8 mouse cellular contexts compared by ENCODE assay signal in genomic region chr10:80939671-80940070, GRCm38 (mm10). TPM values are rescaled to one million over a fixed set of nuclear protein-coding genes. Genes with fewer than 3 reads are reported as not detected.
DNase-seq lines count a peak whose midpoint lies in the region; ATAC-seq and TF ChIP-seq lines count a peak whose summit lies in the region.

No protein-coding gene starts in this region.

- peak overlapping the region; percentile 84 for H3K4me2 ChIP-seq in forebrain, embryonic 11.5 days (ENCODE audit: low read depth, low read length, severe bottlenecking)
- H3K4me2 ChIP-seq in heart, embryonic 16.5 days (ENCODE audit: low read depth, low read length): peak overlapping the region; percentile 75
- H3K4me2 ChIP-seq in liver, embryonic 15.5 days: peak overlapping the region; percentile 76
- peak overlapping the region; percentile 47 for H3K4me2 ChIP-seq in neural tube, embryonic 11.5 days (ENCODE audit: low read depth)
- peak overlapping the region; percentile 59 for H3K4me2 ChIP-seq in stomach, postnatal 0 days (replicated peaks; ENCODE audit: low read depth)

- no peaks in the 10 kb centered on the region for H3K36me3 ChIP-seq in E14TG2a.4 (ENCODE audit: insufficient read depth, low read length)
- H3K36me3 ChIP-seq in forebrain, embryonic 11.5 days (ENCODE audit: control insufficient read depth, insufficient read depth, low read length): no peaks in the 10 kb centered on the region
- no peaks in the 10 kb centered on the region for H3K36me3 ChIP-seq in heart, embryonic 16.5 days (ENCODE audit: control insufficient read depth, insufficient read depth)
- H3K36me3 ChIP-seq in liver, embryonic 15.5 days (replicated peaks): no peaks in the 10 kb centered on the region
- no peaks in the 10 kb centered on the region for H3K36me3 ChIP-seq in neural tube, embryonic 11.5 days (ENCODE audit: control insufficient read depth, insufficient read depth, low read length)
- no peaks in the 10 kb centered on the region for H3K36me3 ChIP-seq in stomach, postnatal 0 days (ENCODE audit: control insufficient read depth, insufficient read depth, low read length)

- peaks cover 22% of the 10 kb centered on the region for H3K27me3 ChIP-seq in E14TG2a.4 (ENCODE audit: insufficient read depth, low read length)
- H3K27me3 ChIP-seq in forebrain, embryonic 11.5 days (ENCODE audit: control insufficient read depth, insufficient read depth, low read length): peaks cover 34% of the 10 kb centered on the region
- H3K27me3 ChIP-seq in heart, embryonic 16.5 days (ENCODE audit: control insufficient read depth, insufficient read depth, low read length): no peaks in the 10 kb centered on the region
- H3K27me3 ChIP-seq in liver, embryonic 15.5 days: peaks cover 70% of the 10 kb centered on the region
- H3K27me3 ChIP-seq in neural tube, embryonic 11.5 days (ENCODE audit: control insufficient read depth, insufficient read depth, low read length): peaks cover 46% of the 10 kb centered on the region
- no peaks in the 10 kb centered on the region for H3K27me3 ChIP-seq in stomach, postnatal 0 days (ENCODE audit: control insufficient read depth, insufficient read depth, low read length)

- peak; percentile 65 for DNase-seq in c-Kit-positive CD71-negative TER-119-negative erythroid progenitor cells, embryonic 14.5 days (ENCODE audit: low read depth)
- DNase-seq in forebrain, embryonic 11.5 days (ENCODE audit: low spot score): peak; percentile 90
- DNase-seq in kidney, postnatal 25 days: peak; percentile 93
- peak; percentile 85 for DNase-seq in neural tube, embryonic 11.5 days (ENCODE audit: low spot score)
- peak; percentile 96 for DNase-seq in stomach, postnatal 0 days (ENCODE audit: low spot score)

- peak; percentile 33; the same call in 1 of the 2 replicates for ATAC-seq in forebrain, embryonic 11.5 days (replicated peaks; ENCODE audit: low FRiP score)
- ATAC-seq in heart, embryonic 16.5 days (replicated peaks; ENCODE audit: extremely low read depth, insufficient read depth, low FRiP score): peak; percentile 33; the same call in 1 of the 2 replicates
- ATAC-seq in liver, embryonic 15.5 days (ENCODE audit: insufficient read depth): peak; percentile 40; the same call in 1 of the 2 replicates
- peak; percentile 51 for ATAC-seq in neural tube, embryonic 11.5 days (ENCODE audit: insufficient read depth, low FRiP score, low TSS enrichment)
- ATAC-seq in stomach, postnatal 0 days (ENCODE audit: low FRiP score, low TSS enrichment): peak; percentile 52

- peak overlapping the region; percentile 55 for H3K9ac ChIP-seq in forebrain, embryonic 11.5 days (ENCODE audit: low read length)
- H3K9ac ChIP-seq in heart, embryonic 16.5 days (ENCODE audit: low read length): peak overlapping the region; percentile 68
- H3K9ac ChIP-seq in liver, embryonic 15.5 days: peak overlapping the region; percentile 35; the same call in 1 of the 2 replicates
- peak overlapping the region; percentile 8; the same call in 1 of the 2 replicates for H3K9ac ChIP-seq in neural tube, embryonic 11.5 days (ENCODE audit: low read length)
- peak overlapping the region; percentile 23 for H3K9ac ChIP-seq in stomach, postnatal 0 days (ENCODE audit: low read length)

- peaks cover 98% of the 10 kb centered on the region for H3K4me1 ChIP-seq in E14TG2a.4 (replicated peaks; ENCODE audit: low read depth, low read length)
- peaks cover 30% of the 10 kb centered on the region for H3K4me1 ChIP-seq in forebrain, embryonic 11.5 days (replicated peaks; ENCODE audit: control insufficient read depth, insufficient read depth, low read length)
- peaks cover 73% of the 10 kb centered on the region for H3K4me1 ChIP-seq in heart, embryonic 16.5 days (ENCODE audit: control insufficient read depth, insufficient read depth, low read length)
- peaks cover 73% of the 10 kb centered on the region for H3K4me1 ChIP-seq in liver, embryonic 15.5 days (replicated peaks)
- H3K4me1 ChIP-seq in neural tube, embryonic 11.5 days (ENCODE audit: control insufficient read depth, insufficient read depth, low read length): peaks cover 19% of the 10 kb centered on the region
- peaks cover 49% of the 10 kb centered on the region for H3K4me1 ChIP-seq in stomach, postnatal 0 days (replicated peaks; ENCODE audit: control insufficient read depth, insufficient read depth)

- TF ChIP-seq EP300 in stomach, postnatal 0 days (optimal IDR thresholded peaks at IDR 0.05): no peak

- no peak for TF ChIP-seq CTCF in E14TG2a.4 (conservative IDR thresholded peaks at IDR 0.05; ENCODE audit: low read length)
- TF ChIP-seq CTCF in stomach, postnatal 0 days (IDR thresholded peaks at IDR 0.05; ENCODE audit: low read depth): no peak

- 6% methylated on average over 28 of the region's 28 CpGs for WGBS in forebrain, embryonic 11.5 days
- 3% methylated on average over 28 of the region's 28 CpGs for WGBS in heart, embryonic 16.5 days
- 3% methylated on average over 28 of the region's 28 CpGs for WGBS in liver, embryonic 15.5 days (ENCODE audit: insufficient replicate concordance)
- WGBS in neural tube, embryonic 11.5 days: 8% methylated on average over 28 of the region's 28 CpGs
- 1% methylated on average over 28 of the region's 28 CpGs for WGBS in stomach, postnatal 0 days

- H3K9me3 ChIP-seq in E14TG2a.4 (ENCODE audit: low read length): no peaks in the 10 kb centered on the region
- H3K9me3 ChIP-seq in forebrain, embryonic 11.5 days (ENCODE audit: control insufficient read depth, low read length): no peaks in the 10 kb centered on the region
- H3K9me3 ChIP-seq in heart, embryonic 16.5 days (replicated peaks; ENCODE audit: control insufficient read depth, low read length): no peaks in the 10 kb centered on the region
- H3K9me3 ChIP-seq in liver, embryonic 15.5 days (replicated peaks): no peaks in the 10 kb centered on the region
- no peaks in the 10 kb centered on the region for H3K9me3 ChIP-seq in neural tube, embryonic 11.5 days (ENCODE audit: control insufficient read depth, low read length)
- H3K9me3 ChIP-seq in stomach, postnatal 0 days (ENCODE audit: control insufficient read depth, low read length): no peaks in the 10 kb centered on the region

- peak overlapping the region; percentile 70 for H3K4me3 ChIP-seq in E14TG2a.4 (replicated peaks; ENCODE audit: low read length)
- H3K4me3 ChIP-seq in forebrain, embryonic 11.5 days (ENCODE audit: low read depth, low read length): peak overlapping the region; percentile 36
- peak overlapping the region; percentile 48 for H3K4me3 ChIP-seq in heart, embryonic 16.5 days (ENCODE audit: low read length)
- peak overlapping the region; percentile 47 for H3K4me3 ChIP-seq in liver, embryonic 15.5 days (replicated peaks)
- peak overlapping the region; percentile 29 for H3K4me3 ChIP-seq in neural tube, embryonic 11.5 days (ENCODE audit: low read depth, low read length)
- peak overlapping the region; percentile 31 for H3K4me3 ChIP-seq in stomach, postnatal 0 days (ENCODE audit: low read depth, low read length)

- no peak overlapping the region for H3K27ac ChIP-seq in forebrain, embryonic 11.5 days (ENCODE audit: low read depth, low read length)
- peak overlapping the region; percentile 99 for H3K27ac ChIP-seq in heart, embryonic 16.5 days (ENCODE audit: low read length)
- no peak overlapping the region for H3K27ac ChIP-seq in liver, embryonic 15.5 days (replicated peaks)
- H3K27ac ChIP-seq in neural tube, embryonic 11.5 days (ENCODE audit: low read depth, low read length): 0 out of 2 replicates have a peak overlapping the region, but pooled peaks have one; percentile 8
- H3K27ac ChIP-seq in stomach, postnatal 0 days (replicated peaks): peak overlapping the region; percentile 91

RNA-seq across cellular contexts. Expression of gene Gadd45b, which starts 9.8 kb away (rescaled TPM):
- polyA plus RNA-seq in forebrain, embryonic 11.5 days (2014; fragmentation: Nextera tagmentation; extraction: Ambion mirVana): 10.7 and 13.0 TPM in 2 replicates
- polyA plus RNA-seq in heart, embryonic 16.5 days (2015; fragmentation: Nextera tagmentation; extraction: Ambion mirVana): 33.6 and 34.3 TPM in 2 replicates
- 3.8 and 4.0 TPM in 2 replicates for polyA plus RNA-seq in liver, embryonic 15.5 days (2015; fragmentation: Nextera tagmentation; extraction: Ambion mirVana)
- polyA plus RNA-seq in neural tube, embryonic 11.5 days (2014; fragmentation: Nextera tagmentation; extraction: Ambion mirVana): 7.9 and 8.5 TPM in 2 replicates
- polyA plus RNA-seq in stomach, postnatal 0 days (2015; fragmentation: Nextera tagmentation; extraction: Ambion mirVana): 59.5 and 62.2 TPM in 2 replicates

RNA-seq across cellular contexts. Expression of gene Lmnb2, which starts 21.6 kb away (rescaled TPM):
- polyA plus RNA-seq in forebrain, embryonic 11.5 days (2014; fragmentation: Nextera tagmentation; extraction: Ambion mirVana): 29.8 and 30.9 TPM in 2 replicates
- 27.5 and 30.0 TPM in 2 replicates for polyA plus RNA-seq in heart, embryonic 16.5 days (2015; fragmentation: Nextera tagmentation; extraction: Ambion mirVana)
- 11.0 and 12.4 TPM in 2 replicates for polyA plus RNA-seq in liver, embryonic 15.5 days (2015; fragmentation: Nextera tagmentation; extraction: Ambion mirVana)
- 23.0 and 27.9 TPM in 2 replicates for polyA plus RNA-seq in neural tube, embryonic 11.5 days (2014; fragmentation: Nextera tagmentation; extraction: Ambion mirVana)
- polyA plus RNA-seq in stomach, postnatal 0 days (2015; fragmentation: Nextera tagmentation; extraction: Ambion mirVana): 12.0 and 12.4 TPM in 2 replicates

RNA-seq across cellular contexts. Expression of gene Timm13, which starts 38.9 kb away (rescaled TPM):
- polyA plus RNA-seq in forebrain, embryonic 11.5 days (2014; fragmentation: Nextera tagmentation; extraction: Ambion mirVana): 313 and 317 TPM in 2 replicates
- polyA plus RNA-seq in heart, embryonic 16.5 days (2015; fragmentation: Nextera tagmentation; extraction: Ambion mirVana): 286 and 289 TPM in 2 replicates
- 163 and 165 TPM in 2 replicates for polyA plus RNA-seq in liver, embryonic 15.5 days (2015; fragmentation: Nextera tagmentation; extraction: Ambion mirVana)
- 312 and 323 TPM in 2 replicates for polyA plus RNA-seq in neural tube, embryonic 11.5 days (2014; fragmentation: Nextera tagmentation; extraction: Ambion mirVana)
- 292 and 304 TPM in 2 replicates for polyA plus RNA-seq in stomach, postnatal 0 days (2015; fragmentation: Nextera tagmentation; extraction: Ambion mirVana)

Comparison
In these comparisons a context has a peak if more than half of its experiments do, and no peak if none do; other contexts are left out.
1. H3K27ac ChIP-seq: peak in heart, embryonic 16.5 days (single experiment), neural tube, embryonic 11.5 days (single experiment) and stomach, postnatal 0 days (single experiment); none in forebrain, embryonic 11.5 days (single experiment) and liver, embryonic 15.5 days (single experiment).
2. H3K9ac ChIP-seq: peak in every context shown above with its lines; median percentile 68 in heart, embryonic 16.5 days; 55 in forebrain, embryonic 11.5 days; 35 in liver, embryonic 15.5 days; 23 in stomach, postnatal 0 days; 8 in neural tube, embryonic 11.5 days.
3. Peak in every context shown above with its lines, with median percentiles within 50 percentile points of each other: H3K4me3 ChIP-seq, DNase-seq, ATAC-seq and H3K4me2 ChIP-seq.